Mouse (Mus musculus) ES-Bruce4 (cell line): ENCODE results near the gene Slco4c1. TPM values are rescaled to one million over a fixed set of nuclear protein-coding genes. Genes with fewer than 3 reads are reported as not detected.

Experiments used
- H3K27ac ChIP-seq: 2 replicates; pipeline ENCODE4 v1.5.1; 2012; ENCODE audit warnings: low read length, inconsistent platforms; ENCODE audit not compliant: insufficient read depth
- H3K27me3 ChIP-seq: 2 replicates; pipeline ENCODE4 v1.6.1; 2012; ENCODE audit warnings: mild to moderate bottlenecking, low read length, inconsistent platforms; ENCODE audit not compliant: control insufficient read depth, poor library complexity, insufficient read depth, severe bottlenecking
- H3K36me3 ChIP-seq: 2 replicates; pipeline ENCODE4 v1.6.1; 2012; ENCODE audit warnings: inconsistent platforms, mild to moderate bottlenecking, low read length, moderate library complexity; ENCODE audit not compliant: control insufficient read depth, poor library complexity, insufficient read depth, severe bottlenecking
- H3K4me1 ChIP-seq: one replicate; pipeline ENCODE4 v1.8.1; 2011; ENCODE audit warnings: low read length; ENCODE audit not compliant: control insufficient read depth, insufficient read depth
- H3K4me3 ChIP-seq: 2 replicates; pipeline ENCODE4 v1.5.1; 2011; ENCODE audit warnings: low read depth, mild to moderate bottlenecking, low read length
- H3K9ac ChIP-seq: 2 replicates; pipeline ENCODE4 v1.6.1; 2012; ENCODE audit warnings: low read depth, mild to moderate bottlenecking, inconsistent platforms; ENCODE audit not compliant: poor library complexity, severe bottlenecking
- H3K9me3 ChIP-seq: replicated peaks from 2 replicates; pipeline ENCODE4 v1.6.1; 2012; ENCODE audit warnings: mild to moderate bottlenecking, low read length, inconsistent platforms; ENCODE audit not compliant: control insufficient read depth, poor library complexity, insufficient read depth, severe bottlenecking
- CTCF ChIP-seq: IDR thresholded peaks from one replicate; pipeline ENCODE4 v1.8.1; 2011; ENCODE audit warnings: low read depth, low read length
- EP300 ChIP-seq: IDR thresholded peaks from 2 replicates; pipeline ENCODE4 v1.6.1; 2011; ENCODE audit warnings: low read depth, low read length; ENCODE audit not compliant: insufficient read depth
- POLR2A ChIP-seq: IDR thresholded peaks from one replicate; pipeline ENCODE4 v1.8.1; 2011; ENCODE audit warnings: low read length; ENCODE audit not compliant: insufficient read depth
- polyA plus RNA-seq: library from polyadenylated mRNA; stranded (reverse); fragments of >200 nt; gene quantifications from 2 replicates; pipeline ENCODE4 v1.2.4, GENCODE M21; 2011; ENCODE audit warnings: low read depth; ENCODE audit not compliant: missing spikeins, insufficient read depth, insufficient read length

Gene Slco4c1
- polyA plus RNA-seq, 1 experiment = 5.7 TPM

DNA sequence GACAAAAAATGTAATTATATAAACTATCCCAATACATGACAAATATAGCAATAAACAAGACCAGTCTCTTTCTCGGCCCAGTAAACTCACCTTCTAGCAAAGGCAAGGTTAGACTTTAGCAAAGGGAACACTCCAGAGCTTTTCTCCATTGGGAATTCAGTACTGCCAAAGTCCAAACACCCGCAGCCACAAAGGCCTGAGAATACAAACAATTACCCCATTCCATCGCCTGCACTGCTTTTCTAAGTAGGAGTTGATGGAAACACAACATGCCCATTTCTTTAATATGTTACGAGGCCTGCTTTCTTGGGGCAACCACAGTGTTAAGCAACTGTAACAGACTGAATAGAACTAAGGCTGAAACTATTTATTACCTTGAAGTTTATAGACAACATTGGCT, 18.4 kb downstream of the Slco4c1 start:
- H3K9ac ChIP-seq = no peak overlapping the region
- H3K27ac ChIP-seq = no peak overlapping the region
- no peaks in the 10 kb centered on the region for H3K27me3 ChIP-seq
- no peak overlapping the region for H3K4me3 ChIP-seq
- no peaks in the 10 kb centered on the region for H3K36me3 ChIP-seq
- no peak for TF ChIP-seq EP300
- no peak for TF ChIP-seq CTCF
- no peak for TF ChIP-seq POLR2A
- no peaks in the 10 kb centered on the region for H3K4me1 ChIP-seq
- no peaks in the 10 kb centered on the region for H3K9me3 ChIP-seq

GRCm38 (mm10) chr1:96849101-96849500, 22.9 kb downstream of the Slco4c1 start:
- H3K36me3 ChIP-seq = no peaks in the 10 kb centered on the region
- no peak overlapping the region for H3K27ac ChIP-seq
- no peak overlapping the region for H3K4me3 ChIP-seq
- H3K9ac ChIP-seq = no peak overlapping the region
- no peaks in the 10 kb centered on the region for H3K27me3 ChIP-seq
- H3K4me1 ChIP-seq = no peaks in the 10 kb centered on the region
- TF ChIP-seq EP300 = no peak
- no peak for TF ChIP-seq POLR2A
- no peak for TF ChIP-seq CTCF
- no peaks in the 10 kb centered on the region for H3K9me3 ChIP-seq

DNA sequence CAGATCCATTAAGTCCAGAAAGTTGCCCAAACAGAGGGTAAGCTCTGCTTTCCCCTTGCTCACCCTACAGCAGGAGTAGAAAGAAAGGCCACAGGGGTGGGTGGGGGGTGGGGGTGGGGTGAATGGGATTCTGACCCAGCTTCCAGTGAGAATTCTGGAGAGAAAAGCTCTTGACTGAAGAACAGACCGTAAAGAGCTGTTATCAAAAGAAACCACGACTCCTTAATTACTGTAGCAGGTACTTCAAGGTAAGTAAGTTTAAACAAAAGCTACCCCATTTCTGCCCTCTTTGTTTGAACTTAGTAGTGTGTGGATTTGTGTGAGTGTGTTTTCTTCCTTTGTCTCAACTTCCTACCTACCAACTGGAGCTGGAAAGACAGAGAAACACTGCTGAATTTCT, 23.4 kb downstream of the Slco4c1 start:
- Histone ChIP-seq H3K4me3 (no peak overlapping the region), H3K9me3 (no peaks in the 10 kb centered on the region), H3K27ac (no peak overlapping the region), H3K36me3 (no peaks in the 10 kb centered on the region), H3K9ac (no peak overlapping the region), H3K27me3 (no peaks in the 10 kb centered on the region), H3K4me1 (no peaks in the 10 kb centered on the region)
- TF ChIP-seq EP300 (no peak), POLR2A (no peak), CTCF (no peak)

GRCm38 (mm10) chr1:96846727-96847126, 25.2 kb downstream of the Slco4c1 start:
- TF ChIP-seq POLR2A (no peak), EP300 (no peak), CTCF (no peak)
- H3K4me1 ChIP-seq = no peaks in the 10 kb centered on the region
- H3K27me3 ChIP-seq = no peaks in the 10 kb centered on the region
- H3K36me3 ChIP-seq = no peaks in the 10 kb centered on the region
- no peak overlapping the region for H3K4me3 ChIP-seq
- H3K9ac ChIP-seq = no peak overlapping the region
- H3K9me3 ChIP-seq = no peaks in the 10 kb centered on the region
- no peak overlapping the region for H3K27ac ChIP-seq

GRCm38 (mm10) chr1:96805287-96805727, 66.7 kb downstream of the Slco4c1 start:
- H3K4me1 ChIP-seq = no peaks in the 10 kb centered on the region
- H3K9me3 ChIP-seq = no peaks in the 10 kb centered on the region
- H3K36me3 ChIP-seq = no peaks in the 10 kb centered on the region
- no peaks in the 10 kb centered on the region for H3K27me3 ChIP-seq
- no peak overlapping the region for H3K4me3 ChIP-seq
- TF ChIP-seq POLR2A (no peak), EP300 (no peak), CTCF (no peak)
- H3K27ac ChIP-seq = no peak overlapping the region
- H3K9ac ChIP-seq = no peak overlapping the region

DNA sequence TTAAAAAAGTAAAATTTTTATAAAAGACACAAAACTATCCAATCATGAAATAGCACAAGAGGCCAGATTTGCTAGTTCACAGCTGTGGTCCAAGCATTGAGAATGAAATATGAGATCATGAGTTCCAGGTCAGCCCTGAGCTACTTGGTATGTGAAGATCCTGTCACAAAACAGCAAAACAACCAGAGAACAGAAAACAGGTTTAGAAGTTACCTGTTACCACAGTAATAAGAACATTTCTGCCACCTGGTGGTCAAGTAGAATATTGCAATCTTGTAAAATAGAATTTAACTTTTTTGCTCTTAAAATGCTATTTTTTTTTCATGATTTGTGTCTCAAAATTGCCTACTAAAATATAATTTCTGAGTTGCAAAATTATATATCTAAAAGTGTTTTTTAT, 70.4 kb downstream of the Slco4c1 start:
- Histone ChIP-seq H3K4me3 (no peak overlapping the region), H3K27ac (no peak overlapping the region), H3K36me3 (no peaks in the 10 kb centered on the region), H3K27me3 (no peaks in the 10 kb centered on the region), H3K9me3 (no peaks in the 10 kb centered on the region), H3K9ac (no peak overlapping the region), H3K4me1 (no peaks in the 10 kb centered on the region)
- no peak for TF ChIP-seq CTCF
- no peak for TF ChIP-seq EP300
